Mouse (Mus musculus): ENCODE measurements at regions not wholly inside any gene's neighbourhood (a gene's known extent, or its start where the extent isn't known, plus 50 kb on each side); places are given as distances from the start of the nearest gene placed in this dataset.

GRCm38 (mm10) chr17:73014090-73014853, 93.5 kb upstream of the Lclat1 start:
- Histone ChIP-seq H3K36me3 (replicated peaks in 1 of 2; ENCODE audit: control insufficient read depth in 1 of 2, insufficient read depth in 1 of 2, low read length in 1 of 2) (no peaks in the 10 kb centered on the region), H3K79me2 (replicated peaks; ENCODE audit: control insufficient read depth, extremely low read depth, insufficient read depth, poor library complexity, severe bottlenecking) (no peaks in the 10 kb centered on the region), H3K9ac (ENCODE audit: insufficient read depth, low read depth) (no peak overlapping the region), H3K4me1 (ENCODE audit: control insufficient read depth in 1 of 2, insufficient read depth in 2 of 2) (peaks cover 0 to 10% of the 10 kb centered on the region in 2 experiments; a peak in 2 of 4 replicates), H3K27ac (ENCODE audit: insufficient read depth, low read depth) (no peak overlapping the region), H3K27me3 (replicated peaks) (no peaks in the 10 kb centered on the region), H3K9me3 (replicated peaks; ENCODE audit: low read length) (no peaks in the 10 kb centered on the region), H3K4me2 (ENCODE audit: insufficient read depth, low read depth, poor library complexity, severe bottlenecking) (no peak overlapping the region), H3K4me3 (replicated peaks in 1 of 3; ENCODE audit: low read depth in 2 of 3, low read length in 2 of 3, poor library complexity in 1 of 3) (no peak overlapping the region)
- dilution Hi-C loops (cut with MboI; ENCODE audit: extremely low pct_ligation_motif_present, extremely low pct_unique_long_range_greater_than_20kb, low sequenced_read_pairs), result no loop called here
- no peak for DNase-seq (ENCODE audit: extremely low read depth)
- in situ Hi-C loops (cut with MboI; ENCODE audit: low pct_ligation_motif_present, low pct_unique_long_range_greater_than_20kb, low sequenced_read_pairs), result no loop called here
- no peak for TF ChIP-seq NELFE (IDR thresholded peaks at IDR 0.05; ENCODE audit: low read depth, low read length)

- Histone ChIP-seq H3K4me2 (ENCODE audit: insufficient read depth, low read depth, poor library complexity, severe bottlenecking) (no peak overlapping the region), H3K79me2 (replicated peaks; ENCODE audit: control insufficient read depth, extremely low read depth, insufficient read depth, poor library complexity, severe bottlenecking) (no peaks in the 10 kb centered on the region), H3K4me1 (ENCODE audit: control insufficient read depth in 1 of 2, insufficient read depth in 2 of 2) (0 out of 4 replicates have a peak, but pooled peaks cover 0 to 3% of the 10 kb centered on the region in 2 experiments), H3K4me3 (replicated peaks in 1 of 3; ENCODE audit: low read depth in 2 of 3, low read length in 2 of 3, poor library complexity in 1 of 3) (no peak overlapping the region), H3K9me3 (replicated peaks; ENCODE audit: low read length) (no peaks in the 10 kb centered on the region), H3K27me3 (replicated peaks) (no peaks in the 10 kb centered on the region), H3K36me3 (replicated peaks in 1 of 2; ENCODE audit: control insufficient read depth in 1 of 2, insufficient read depth in 1 of 2, low read length in 1 of 2) (no peaks in the 10 kb centered on the region), H3K27ac (ENCODE audit: insufficient read depth, low read depth) (no peak overlapping the region), H3K9ac (ENCODE audit: insufficient read depth, low read depth) (no peak overlapping the region)
- in situ Hi-C loops (cut with MboI; ENCODE audit: low pct_ligation_motif_present, low pct_unique_long_range_greater_than_20kb, low sequenced_read_pairs) (no loop called here), dilution Hi-C loops (cut with MboI; ENCODE audit: extremely low pct_ligation_motif_present, extremely low pct_unique_long_range_greater_than_20kb, low sequenced_read_pairs) (no loop called here)
- TF ChIP-seq IRF4 (IDR thresholded peaks at IDR 0.05; ENCODE audit: low read depth, low read length) (no peak), UBTF (IDR thresholded peaks at IDR 0.05; ENCODE audit: low read depth, low read length) (no peak), GABPA (IDR thresholded peaks at IDR 0.05; ENCODE audit: insufficient replicate concordance, low read depth, low read length) (no peak), ZNF384 (IDR thresholded peaks at IDR 0.05; ENCODE audit: low read depth, low read length) (no peak), ZMIZ1 (IDR thresholded peaks at IDR 0.05; ENCODE audit: low read depth, low read length) (no peak), HCFC1 (IDR thresholded peaks at IDR 0.05; ENCODE audit: low read depth, low read length) (no peak), MAFK (IDR thresholded peaks at IDR 0.05; ENCODE audit: insufficient replicate concordance, low read length) (no peak), MEF2A (IDR thresholded peaks at IDR 0.05; ENCODE audit: borderline replicate concordance, low read depth, low read length) (no peak), MXI1 (IDR thresholded peaks at IDR 0.05; ENCODE audit: low read depth, low read length) (no peak), JUND (conservative IDR thresholded peaks at IDR 0.05; ENCODE audit: low read depth, low read length) (no peak), CTCF (conservative IDR thresholded peaks at IDR 0.05 in 1 of 2, IDR thresholded peaks at IDR 0.05 in 1 of 2; ENCODE audit: low read depth in 2 of 2, low read length in 2 of 2) (no peak), E2F4 (IDR thresholded peaks at IDR 0.05; ENCODE audit: insufficient replicate concordance, low read depth, low read length) (no peak), CHD1 (IDR thresholded peaks at IDR 0.05; ENCODE audit: low read depth, low read length) (no peak), SMC3 (IDR thresholded peaks at IDR 0.05; ENCODE audit: low read depth, low read length) (no peak), MAZ (IDR thresholded peaks at IDR 0.05; ENCODE audit: low read depth, low read length) (no peak), NRF1 (IDR thresholded peaks at IDR 0.05; ENCODE audit: low read depth, low read length) (no peak), RCOR1 (conservative IDR thresholded peaks at IDR 0.05; ENCODE audit: low read depth, low read length) (no peak), ZKSCAN1 (IDR thresholded peaks at IDR 0.05; ENCODE audit: borderline replicate concordance, low read depth, low read length) (no peak), MYC (IDR thresholded peaks at IDR 0.05; ENCODE audit: low read depth, low read length) (no peak)
- DNase-seq (ENCODE audit: extremely low read depth), result no peak
These were observed 90.6 kb upstream of the Lclat1 start for GRCm38 (mm10) chr17:73017173-73017572.
